Comparison of ENCODE assay signal across 15 mouse cellular contexts in the genomic region with DNA sequence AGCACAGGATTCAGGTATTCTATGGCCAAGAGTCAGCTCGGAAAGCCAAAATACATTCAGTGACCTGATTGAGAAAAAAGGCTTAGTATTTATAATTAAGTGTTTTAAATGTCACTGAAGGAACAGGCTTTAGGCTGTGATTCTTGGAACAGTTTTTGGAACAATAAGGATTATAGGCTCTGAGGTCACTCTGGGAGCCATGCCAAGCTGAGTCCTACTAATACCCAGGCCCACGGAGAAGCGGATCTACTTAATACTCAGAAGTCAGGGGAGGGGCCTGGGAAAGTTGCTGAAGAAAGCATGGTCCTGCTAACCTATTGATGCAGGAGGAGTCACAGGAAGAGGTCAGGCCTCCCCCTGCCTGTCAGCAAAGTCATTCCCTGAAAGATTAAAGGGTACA.
DNase-seq lines count a peak whose midpoint lies in the region; ATAC-seq and TF ChIP-seq lines count a peak whose summit lies in the region.
"Had no signal": no experiment of that assay in that cellular context is flagged by ENCODE, and none has a peak within 500 bp of the region (broad histone marks: within the 10 kb centered on the region; RNA-seq: fewer than 3 reads in every experiment).

No protein-coding gene starts in this region.

- WGBS in heart, postnatal 0 days, result 36% methylated on average over 3 of the region's 3 CpGs
- 46% methylated on average over 3 of the region's 3 CpGs for WGBS in limb, embryonic 13.5 days
- WGBS in limb, embryonic 10.5 days, result 85% methylated on average over 3 of the region's 3 CpGs

- TF ChIP-seq EP300 in heart, postnatal 0 days (IDR thresholded peaks at IDR 0.05; ENCODE audit: low read depth), result no peak

- no peak for TF ChIP-seq POLR2A in brain, embryonic 14.5 days (IDR thresholded peaks at IDR 0.05; ENCODE audit: borderline replicate concordance, extremely low read depth, insufficient read depth, insufficient read length, poor library complexity, severe bottlenecking)

- H3K36me3 ChIP-seq in heart, postnatal 0 days (replicated peaks; ENCODE audit: control insufficient read depth, insufficient read depth, low read length), result no peaks in the 10 kb centered on the region
- no peaks in the 10 kb centered on the region for H3K36me3 ChIP-seq in limb, embryonic 13.5 days
- H3K36me3 ChIP-seq in limb, embryonic 10.5 days, result no peaks in the 10 kb centered on the region
- H3K36me3 ChIP-seq: midbrain, embryonic 15.5 days; neural tube, embryonic 13.5 days had no signal

- H3K27me3 ChIP-seq in heart, postnatal 0 days (ENCODE audit: control insufficient read depth, insufficient read depth, low read length), result no peaks in the 10 kb centered on the region
- peaks cover 6% of the 10 kb centered on the region for H3K27me3 ChIP-seq in limb, embryonic 13.5 days
- H3K27me3 ChIP-seq in limb, embryonic 10.5 days (ENCODE audit: low read depth, poor library complexity, severe bottlenecking), result no peaks in the 10 kb centered on the region
- H3K27me3 ChIP-seq: midbrain, embryonic 15.5 days; neural tube, embryonic 13.5 days had no signal

- no peak overlapping the region for H3K9ac ChIP-seq in heart, postnatal 0 days (replicated peaks; ENCODE audit: low read depth, low read length)
- H3K9ac ChIP-seq in limb, embryonic 13.5 days, result no peak overlapping the region
- H3K9ac ChIP-seq: liver, postnatal 0 days; midbrain, embryonic 15.5 days; neural tube, embryonic 13.5 days had no signal

- no peak overlapping the region for H3K27ac ChIP-seq in heart, postnatal 0 days (ENCODE audit: low read depth)
- no peak overlapping the region for H3K27ac ChIP-seq in limb, embryonic 13.5 days
- H3K27ac ChIP-seq in limb, embryonic 10.5 days, result no peak overlapping the region
- H3K27ac ChIP-seq: midbrain, embryonic 15.5 days; neural tube, embryonic 13.5 days had no signal

- H3K4me3 ChIP-seq in heart, postnatal 0 days (ENCODE audit: low read depth, low read length), result no peak overlapping the region
- H3K4me3 ChIP-seq in limb, embryonic 13.5 days, result no peak overlapping the region
- H3K4me3 ChIP-seq in limb, embryonic 10.5 days, result no peak overlapping the region
- H3K4me3 ChIP-seq: midbrain, embryonic 15.5 days; neural tube, embryonic 13.5 days had no signal

- peaks cover 5% of the 10 kb centered on the region; the same call in 1 of the 2 replicates for H3K4me1 ChIP-seq in heart, postnatal 0 days (ENCODE audit: control insufficient read depth, insufficient read depth)
- peaks cover 39% of the 10 kb centered on the region for H3K4me1 ChIP-seq in limb, embryonic 13.5 days
- H3K4me1 ChIP-seq in limb, embryonic 10.5 days, result peaks cover 66% of the 10 kb centered on the region
- H3K4me1 ChIP-seq: neural tube, embryonic 13.5 days had no signal

- DNase-seq in heart, postnatal 0 days (ENCODE audit: low spot score), result peak; percentile 49
- no peak for DNase-seq in heart, adult 8-10 months (ENCODE audit: low spot score)
- DNase-seq in limb, embryonic 10.5 days (ENCODE audit: low spot score), result no peak
- DNase-seq in brain, embryonic 14.5 days (ENCODE audit: low read depth), result peak; percentile 63
- peak; percentile 77 for DNase-seq in retina, postnatal 1 day
- no peak for DNase-seq in frontal cortex, postnatal 25 days (ENCODE audit: low spot score in 2 of 2)
- DNase-seq: cerebellum, postnatal 10 days; layer of hippocampus, adult 9-11 months; left cerebral cortex, postnatal 4 days; liver, postnatal 0 days; thymus, adult 2 months had no signal

- ATAC-seq in heart, postnatal 0 days (ENCODE audit: insufficient read depth, low read depth), result 0 out of 2 replicates have a peak, but pooled peaks have one; percentile 30
- ATAC-seq in limb, embryonic 13.5 days (ENCODE audit: low FRiP score, low read depth), result peak; percentile 40; the same call in 1 of the 2 replicates
- ATAC-seq: inflammation-experienced regulatory T-cells, adult 6 months; liver, postnatal 0 days; midbrain, embryonic 15.5 days had no signal

- no peak overlapping the region for H3K4me2 ChIP-seq in heart, postnatal 0 days (ENCODE audit: low read depth, low read length)
- H3K4me2 ChIP-seq in limb, embryonic 13.5 days (replicated peaks), result no peak overlapping the region
- H3K4me2 ChIP-seq: midbrain, embryonic 15.5 days; neural tube, embryonic 13.5 days had no signal

- TF ChIP-seq CTCF in heart, postnatal 0 days (IDR thresholded peaks at IDR 0.05; ENCODE audit: low read depth), result no peak
- no peak for TF ChIP-seq CTCF in brain, embryonic 14.5 days (IDR thresholded peaks at IDR 0.05; ENCODE audit: borderline replicate concordance, extremely low read depth, insufficient read depth, insufficient read length)

- no peaks in the 10 kb centered on the region for H3K9me3 ChIP-seq in heart, postnatal 0 days (replicated peaks; ENCODE audit: control insufficient read depth, low read length)
- no peaks in the 10 kb centered on the region for H3K9me3 ChIP-seq in limb, embryonic 13.5 days
- no peaks in the 10 kb centered on the region for H3K9me3 ChIP-seq in limb, embryonic 10.5 days (replicated peaks)
- H3K9me3 ChIP-seq: midbrain, embryonic 15.5 days; neural tube, embryonic 13.5 days had no signal

Comparison
In these comparisons a context has a peak if more than half of its experiments do, and no peak if none do; other contexts are left out.
1. DNase-seq: peak in heart, postnatal 0 days (single experiment), brain, embryonic 14.5 days (single experiment) and retina, postnatal 1 day (single experiment); none in heart, adult 8-10 months (single experiment), limb, embryonic 10.5 days (single experiment) and frontal cortex, postnatal 25 days (0 of 2).